Mouse (Mus musculus) skeletal muscle tissue, postnatal 0 days (tissue): ENCODE measurements around the gene Esm1. TPM values are rescaled to one million over a fixed set of nuclear protein-coding genes. Genes with fewer than 3 reads are reported as not detected.

Experiments used
- polyA plus RNA-seq: library from polyadenylated mRNA; unstranded; fragments of >200 nt; fragmentation: Nextera tagmentation; extraction: Ambion mirVana; gene quantifications from 2 replicates; pipeline ENCODE4 v1.2.1, GENCODE M21; 2015

Esm1 gene
- 1.1 and 1.3 TPM in 2 replicates for polyA plus RNA-seq

DNA sequence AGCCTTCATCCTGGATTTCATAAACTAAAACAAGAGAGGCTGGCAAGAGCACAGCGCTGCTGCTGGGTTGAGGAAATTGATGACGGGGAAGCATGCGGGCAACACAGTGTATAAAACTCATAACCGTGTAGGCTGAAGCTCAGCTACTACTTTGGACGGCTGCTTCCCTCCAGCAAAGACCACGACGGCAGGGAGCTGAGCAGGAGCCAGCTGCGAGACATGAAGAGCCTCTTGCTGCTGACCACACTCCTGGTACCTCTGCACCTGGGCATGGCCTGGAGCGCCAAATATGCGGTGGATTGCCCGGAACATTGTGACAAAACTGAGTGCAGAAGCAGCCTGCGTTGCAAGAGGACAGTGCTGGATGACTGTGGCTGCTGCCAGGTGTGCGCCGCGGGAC is at the start of gene Esm1:
Esm1 (plus strand) TSS at position 36 of the 400 bp plus-strand sequence.

GRCm38 (mm10) chr13:113225811-113226210 is 16.4 kb downstream of the Esm1 start, which contains the start of gene Gzmk:
Gzmk (minus strand) TSS chr13:113225908.

Other genes with a start within 250 kb of the Esm1 start
- 0.15 and 0.24 TPM in 2 replicates for gene Ccno, start 221.9 kb upstream of the Esm1 start, polyA plus RNA-seq
- gene Mcidas, start 215.8 kb upstream of the Esm1 start, polyA plus RNA-seq: not detected in 2 replicates
- gene Cdc20b, start 174.5 kb upstream of the Esm1 start, polyA plus RNA-seq: not detected in 2 replicates
- gene Gpx8, start 163.2 kb upstream of the Esm1 start, polyA plus RNA-seq: 70.2 and 104 TPM in 2 replicates
- 0.33 and 0.40 TPM in 2 replicates for gene Gzma, start 108.7 kb upstream of the Esm1 start, polyA plus RNA-seq
- gene Gzmk, start 16.2 kb downstream of the Esm1 start, polyA plus RNA-seq: not detected in 2 replicates
- gene BC067074, start 83.5 kb downstream of the Esm1 start, polyA plus RNA-seq: 4.4 and 4.7 TPM in 2 replicates